Mouse (Mus musculus) midbrain, postnatal 0 days (tissue): ENCODE data around the gene Spo11. TPM values are rescaled to one million over a fixed set of nuclear protein-coding genes. Genes with fewer than 3 reads are reported as not detected.

Experiments used
- ATAC-seq: fragments of 200-750 bp; cut with Nextera tagmentation; 2 replicates; pipeline ENCODE4 v1.8.0; 2017; ENCODE audit warnings: moderate number of reproducible peaks, mild to moderate bottlenecking, moderate TSS enrichment, moderate library complexity; ENCODE audit not compliant: low FRiP score
- DNase-seq: peaks from one replicate; pipeline ENCODE4 v3.0.0-alpha.2; 2015; ENCODE audit warnings: low spot score
- H3K27ac ChIP-seq: fragments of 300-500 bp; sonication (generic); 2 replicates; pipeline ENCODE4 v1.5.1; 2014; ENCODE audit warnings: low read depth, mild to moderate bottlenecking, low read length, mixed read lengths
- H3K27me3 ChIP-seq: fragments of 300-500 bp; sonication (generic); 2 replicates; pipeline ENCODE4 v1.6.1; 2014; ENCODE audit warnings: low read length, control low read depth, mixed read lengths; ENCODE audit not compliant: insufficient read depth
- H3K36me3 ChIP-seq: fragments of 300-500 bp; sonication (generic); 2 replicates; pipeline ENCODE4 v1.6.1; 2014; ENCODE audit warnings: low read length, control low read depth, mixed read lengths; ENCODE audit not compliant: insufficient read depth
- H3K4me1 ChIP-seq: fragments of 300-500 bp; sonication (generic); 2 replicates; pipeline ENCODE4 v1.6.1; 2014; ENCODE audit warnings: mild to moderate bottlenecking, control low read depth, antibody characterized with exemption, low read length, mixed read lengths; ENCODE audit not compliant: insufficient read depth
- H3K4me2 ChIP-seq: fragments of 300-500 bp; sonication (generic); 2 replicates; pipeline ENCODE4 v1.6.1; 2014; ENCODE audit warnings: low read depth, mild to moderate bottlenecking, low read length, mixed read lengths; ENCODE audit not compliant: poor library complexity, severe bottlenecking
- H3K4me3 ChIP-seq: fragments of 300-500 bp; sonication (generic); 2 replicates; pipeline ENCODE4 v1.5.1; 2014; ENCODE audit warnings: low read depth, mild to moderate bottlenecking, low read length, moderate library complexity
- H3K9ac ChIP-seq: fragments of 300-500 bp; sonication (generic); replicated peaks from 2 replicates; pipeline ENCODE4 v1.6.1; 2014; ENCODE audit warnings: mild to moderate bottlenecking, low read length, moderate library complexity, mixed read lengths; ENCODE audit not compliant: poor library complexity, severe bottlenecking
- H3K9me3 ChIP-seq: fragments of 300-500 bp; sonication (generic); 2 replicates; pipeline ENCODE4 v1.6.1; 2016; ENCODE audit warnings: low read length, control low read depth
- CTCF ChIP-seq: IDR thresholded peaks from 2 replicates; pipeline ENCODE4 v1.5.1; 2016; ENCODE audit warnings: antibody characterized with exemption, mild to moderate bottlenecking
- WGBS: fragments of 180-500 bp; shearing (Covaris S2); extraction: QIAGEN DNeasy Blood & Tissue Kit; methylation state at CpG from one replicate; pipeline ENCODE4 v1.1.7; 2014; 5-methylcytosine and 5-hydroxymethylcytosine counted together
- polyA plus RNA-seq: library from polyadenylated mRNA; unstranded; fragments of >200 nt; fragmentation: Nextera tagmentation; extraction: Ambion mirVana; gene quantifications from 2 replicates; pipeline ENCODE4 v1.2.1, GENCODE M21; 2015
- total RNA-seq: library from RNA; depleted of rRNA; stranded (reverse); fragments of >200 nt; gene quantifications from 2 replicates; pipeline ENCODE4 v1.2.3, GENCODE M21; 2014

Spo11 gene
- total and polyA plus RNA-seq, 2 experiments from 2014 or later: 1.6 to 1.7 TPM

- peak overlapping the region; percentile 95 for H3K4me2 ChIP-seq
- no peaks in the 10 kb centered on the region for H3K36me3 ChIP-seq
- no peak overlapping the region; the same call in 1 of the 2 replicates for H3K27ac ChIP-seq
- DNase-seq (no peak), ATAC-seq (no peak)
- H3K4me3 ChIP-seq: peak overlapping the region; percentile 46
- peaks cover 12% of the 10 kb centered on the region for H3K4me1 ChIP-seq
- 0% methylated on average over 26 of the region's 26 CpGs for WGBS
- H3K9me3 ChIP-seq: no peaks in the 10 kb centered on the region
- H3K9ac ChIP-seq: peak overlapping the region; percentile 39; the same call in 1 of the 2 replicates
- TF ChIP-seq CTCF: no peak
- H3K27me3 ChIP-seq: peaks cover 57% of the 10 kb centered on the region
These were observed 37.9 kb upstream of the Spo11 start for GRCm38 (mm10) chr2:172939639-172940002.

GRCm38 (mm10) chr2:172940003-172940798 lies 37.3 kb upstream of the Spo11 start, which contains the start of gene Bmp7:
Gene Bmp7 (minus strand): TSS chr2:172940321.
- no peaks in the 10 kb centered on the region for H3K9me3 ChIP-seq
- peak within 1 kb of the TSS; percentile 39 for H3K9ac ChIP-seq
- H3K36me3 ChIP-seq: no peaks in the 10 kb centered on the region
- DNase-seq: peak; percentile 69
- H3K27me3 ChIP-seq: peaks cover 57% of the 10 kb centered on the region
- ATAC-seq: peak; percentile 63; the same call in 1 of the 2 replicates
- H3K4me2 ChIP-seq: peak within 1 kb of the TSS; percentile 95
- no peak within 1 kb of the TSS; the same call in 1 of the 2 replicates for H3K27ac ChIP-seq
- H3K4me3 ChIP-seq: peak within 1 kb of the TSS; percentile 46
- no peak for TF ChIP-seq CTCF
- under 1% methylated on average over 48 of the region's 82 CpGs for WGBS
- peaks cover 11% of the 10 kb centered on the region for H3K4me1 ChIP-seq

GRCm38 (mm10) chr2:172940799-172941163 lies 36.7 kb upstream of the Spo11 start:
- no peak overlapping the region for H3K27ac ChIP-seq
- peak overlapping the region; percentile 46 for H3K4me3 ChIP-seq
- H3K4me2 ChIP-seq: peak overlapping the region; percentile 95
- H3K36me3 ChIP-seq: no peaks in the 10 kb centered on the region
- no peak overlapping the region for H3K9ac ChIP-seq
- H3K4me1 ChIP-seq: peaks cover 11% of the 10 kb centered on the region
- no peaks in the 10 kb centered on the region for H3K9me3 ChIP-seq
- no peak for TF ChIP-seq CTCF
- DNase-seq (no peak), ATAC-seq (no peak)
- WGBS: 0% methylated on average over 8 of the region's 13 CpGs
- peaks cover 53% of the 10 kb centered on the region for H3K27me3 ChIP-seq

GRCm38 (mm10) chr2:172949051-172949450 lies 28.4 kb upstream of the Spo11 start:
- DNase-seq: peak; percentile 35
- peak; percentile 62 for TF ChIP-seq CTCF

GRCm38 (mm10) chr2:172950119-172950676 lies 27.3 kb upstream of the Spo11 start:
- ATAC-seq: no peak
- 65% methylated on average over 9 of the region's 9 CpGs for WGBS
- no peak for DNase-seq

More at GRCm38 (mm10) chr2:172949051-172949450, 28.4 kb upstream of the Spo11 start:
- H3K4me1 ChIP-seq: no peaks in the 10 kb centered on the region
- no peak for ATAC-seq
- H3K27me3 ChIP-seq: no peaks in the 10 kb centered on the region
- no peaks in the 10 kb centered on the region for H3K9me3 ChIP-seq
- H3K4me2 ChIP-seq: no peak overlapping the region
- H3K9ac ChIP-seq: no peak overlapping the region
- H3K36me3 ChIP-seq: no peaks in the 10 kb centered on the region
- 51% methylated on average over 5 of the region's 5 CpGs for WGBS
- no peak overlapping the region for H3K27ac ChIP-seq
- H3K4me3 ChIP-seq: no peak overlapping the region

GRCm38 (mm10) chr2:172950722-172951121 lies 26.8 kb upstream of the Spo11 start:
- Histone ChIP-seq H3K4me1 (no peaks in the 10 kb centered on the region), H3K9me3 (no peaks in the 10 kb centered on the region), H3K4me2 (no peak overlapping the region), H3K27ac (no peak overlapping the region), H3K9ac (no peak overlapping the region), H3K27me3 (no peaks in the 10 kb centered on the region), H3K4me3 (no peak overlapping the region), H3K36me3 (no peaks in the 10 kb centered on the region)
- no peak for ATAC-seq
- no peak for TF ChIP-seq CTCF
- WGBS: 30% methylated on average over 11 of the region's 11 CpGs
- no peak for DNase-seq

More at GRCm38 (mm10) chr2:172950119-172950676, 27.3 kb upstream of the Spo11 start:
- TF ChIP-seq CTCF: no peak
- Histone ChIP-seq H3K4me2 (no peak overlapping the region), H3K27me3 (no peaks in the 10 kb centered on the region), H3K27ac (no peak overlapping the region), H3K36me3 (no peaks in the 10 kb centered on the region), H3K4me1 (no peaks in the 10 kb centered on the region), H3K9me3 (no peaks in the 10 kb centered on the region), H3K4me3 (no peak overlapping the region), H3K9ac (no peak overlapping the region)
